Mouse (Mus musculus) embryonic facial prominence, embryonic 11.5 days (tissue): ENCODE data around the gene Nms. TPM values are rescaled to one million over a fixed set of nuclear protein-coding genes. Genes with fewer than 3 reads are reported as not detected.

ENCODE experiments used
- ATAC-seq: fragments of 200-750 bp; cut with Nextera tagmentation; replicated peaks from 2 replicates; pipeline ENCODE4 v1.8.0; 2017; ENCODE audit warnings: low read depth; ENCODE audit not compliant: insufficient number of reproducible peaks, low FRiP score, low TSS enrichment
- DNase-seq: peaks from one replicate; pipeline ENCODE4 v3.0.0-alpha.2; 2015; ENCODE audit warnings: low spot score
- H3K27ac ChIP-seq: fragments of 300-500 bp; sonication (generic); replicated peaks from 2 replicates; pipeline ENCODE4 v1.5.1; 2014; ENCODE audit warnings: mild to moderate bottlenecking, low read depth, low read length, control low read depth
- H3K27me3 ChIP-seq: fragments of 300-500 bp; sonication (generic); 2 replicates; pipeline ENCODE4 v1.6.1; 2014; ENCODE audit warnings: mild to moderate bottlenecking, low read length, moderate library complexity, mixed read lengths; ENCODE audit not compliant: control insufficient read depth, insufficient read depth
- H3K36me3 ChIP-seq: fragments of 300-500 bp; sonication (generic); replicated peaks from 2 replicates; pipeline ENCODE4 v1.6.1; 2014; ENCODE audit warnings: low read depth, mild to moderate bottlenecking, low read length, moderate library complexity, mixed read lengths; ENCODE audit not compliant: control insufficient read depth, insufficient read depth
- H3K4me1 ChIP-seq: fragments of 300-500 bp; sonication (generic); 2 replicates; pipeline ENCODE4 v1.6.1; 2014; ENCODE audit warnings: low read length, mixed read lengths; ENCODE audit not compliant: control insufficient read depth, insufficient read depth
- H3K4me2 ChIP-seq: fragments of 300-500 bp; sonication (generic); 2 replicates; pipeline ENCODE4 v1.6.1; 2014; ENCODE audit warnings: low read depth, mild to moderate bottlenecking, control low read depth, low read length, moderate library complexity
- H3K4me3 ChIP-seq: fragments of 300-500 bp; sonication (generic); 2 replicates; pipeline ENCODE4 v1.5.1; 2014; ENCODE audit warnings: low read depth, low read length, control low read depth
- H3K9ac ChIP-seq: fragments of 300-500 bp; sonication (generic); replicated peaks from 2 replicates; pipeline ENCODE4 v1.6.1; 2014; ENCODE audit warnings: mild to moderate bottlenecking, control low read depth, low read length
- H3K9me3 ChIP-seq: fragments of 300-500 bp; sonication (generic); replicated peaks from 2 replicates; pipeline ENCODE4 v1.6.1; 2016; ENCODE audit warnings: mild to moderate bottlenecking, low read length, inconsistent platforms, mixed read lengths; ENCODE audit not compliant: control insufficient read depth
- WGBS: fragments of 180-500 bp; shearing (Covaris S2); extraction: QIAGEN DNeasy Blood & Tissue Kit; methylation state at CpG from one replicate; pipeline ENCODE4 v1.1.7; 2014; 5-methylcytosine and 5-hydroxymethylcytosine counted together
- polyA plus RNA-seq: library from polyadenylated mRNA; unstranded; fragments of >200 nt; fragmentation: Nextera tagmentation; extraction: Ambion mirVana; gene quantifications from 2 replicates; pipeline ENCODE4 v1.2.1, GENCODE M21; 2014

Nms gene
- polyA plus RNA-seq, 1 experiment from 2014 or later, result not detected

DNA sequence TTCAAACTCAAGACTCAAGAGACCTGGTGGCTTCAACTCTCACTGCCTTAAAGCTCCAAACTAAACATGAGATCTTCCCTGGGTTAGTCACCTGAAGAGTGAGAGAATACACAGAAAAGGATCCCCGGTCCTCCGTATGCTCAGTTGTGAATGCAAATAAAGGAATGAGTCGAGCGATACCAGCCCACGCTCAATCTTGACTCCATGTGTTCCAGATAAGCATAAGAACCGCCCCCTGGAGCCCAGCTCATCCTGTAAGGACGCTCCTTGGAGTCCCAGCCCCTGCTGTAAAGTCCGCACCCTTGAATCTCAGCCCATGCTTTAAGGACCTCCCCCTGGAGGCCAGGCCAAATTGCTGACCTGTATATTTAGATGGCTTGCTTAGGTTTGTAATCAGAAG, 8.2 kb upstream of the Nms start:
- H3K9ac ChIP-seq, result no peak overlapping the region
- no peak overlapping the region for H3K4me2 ChIP-seq
- H3K27ac ChIP-seq, result no peak overlapping the region
- H3K4me1 ChIP-seq, result no peaks in the 10 kb centered on the region
- no peaks in the 10 kb centered on the region for H3K27me3 ChIP-seq
- WGBS, result 68% methylated on average over 8 of the region's 8 CpGs
- H3K9me3 ChIP-seq, result no peaks in the 10 kb centered on the region
- DNase-seq (no peak), ATAC-seq (no peak)
- H3K36me3 ChIP-seq, result no peaks in the 10 kb centered on the region
- no peak overlapping the region for H3K4me3 ChIP-seq

DNA sequence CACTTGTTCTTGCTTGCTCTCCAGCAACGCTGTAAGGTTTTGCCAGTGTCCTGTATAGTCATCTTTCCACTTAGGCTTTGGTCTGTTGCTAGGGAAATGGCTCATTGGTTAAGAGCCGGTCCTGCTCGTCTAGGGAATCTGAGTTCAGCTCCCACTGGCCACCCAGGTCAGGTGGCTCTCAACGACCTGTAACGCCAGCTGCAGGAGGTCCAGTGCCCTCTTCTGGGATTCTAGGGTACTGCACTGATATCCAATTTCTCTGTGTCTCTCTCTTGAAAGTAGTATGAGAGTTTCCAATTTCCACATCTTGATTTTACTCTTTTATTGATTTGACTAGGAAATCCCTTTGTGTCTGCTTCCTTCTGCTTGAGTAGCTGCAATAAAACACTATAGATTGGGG, 4.3 kb upstream of the Nms start:
- H3K27me3 ChIP-seq, result no peaks in the 10 kb centered on the region
- H3K36me3 ChIP-seq, result no peaks in the 10 kb centered on the region
- H3K9me3 ChIP-seq, result no peaks in the 10 kb centered on the region
- no peak for ATAC-seq
- no peak overlapping the region for H3K27ac ChIP-seq
- H3K4me1 ChIP-seq, result no peaks in the 10 kb centered on the region
- DNase-seq, result peak; percentile 36
- 32% methylated on average over 5 of the region's 5 CpGs for WGBS
- no peak overlapping the region for H3K4me2 ChIP-seq
- no peak overlapping the region for H3K9ac ChIP-seq
- no peak overlapping the region for H3K4me3 ChIP-seq

DNA sequence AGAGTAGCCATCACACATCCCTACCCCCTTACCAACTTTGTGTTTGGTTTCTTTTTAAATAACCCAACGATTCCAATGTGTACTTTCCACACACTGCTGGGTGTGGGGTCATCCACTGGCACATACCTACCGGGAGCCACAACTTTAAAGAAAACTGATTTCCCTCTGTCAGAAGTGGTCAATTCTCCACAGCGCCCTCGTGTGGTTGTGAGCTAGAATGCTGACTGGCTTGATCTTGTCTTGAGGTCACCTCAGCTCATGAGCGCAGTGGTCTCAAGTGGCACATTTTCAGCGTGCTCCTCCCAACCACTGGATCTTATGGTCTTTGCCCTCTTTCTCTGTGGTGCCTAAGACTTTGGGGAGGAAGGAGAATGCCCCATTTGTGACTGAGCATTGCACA, 2.2 kb upstream of the Nms start:
- Histone ChIP-seq H3K4me3 (no peak overlapping the region), H3K9me3 (no peaks in the 10 kb centered on the region), H3K36me3 (no peaks in the 10 kb centered on the region), H3K27me3 (no peaks in the 10 kb centered on the region), H3K4me1 (no peaks in the 10 kb centered on the region), H3K9ac (no peak overlapping the region), H3K27ac (no peak overlapping the region), H3K4me2 (no peak overlapping the region)
- DNase-seq (peak; percentile 69), ATAC-seq (no peak)
- 22% methylated on average over 6 of the region's 6 CpGs for WGBS

DNA sequence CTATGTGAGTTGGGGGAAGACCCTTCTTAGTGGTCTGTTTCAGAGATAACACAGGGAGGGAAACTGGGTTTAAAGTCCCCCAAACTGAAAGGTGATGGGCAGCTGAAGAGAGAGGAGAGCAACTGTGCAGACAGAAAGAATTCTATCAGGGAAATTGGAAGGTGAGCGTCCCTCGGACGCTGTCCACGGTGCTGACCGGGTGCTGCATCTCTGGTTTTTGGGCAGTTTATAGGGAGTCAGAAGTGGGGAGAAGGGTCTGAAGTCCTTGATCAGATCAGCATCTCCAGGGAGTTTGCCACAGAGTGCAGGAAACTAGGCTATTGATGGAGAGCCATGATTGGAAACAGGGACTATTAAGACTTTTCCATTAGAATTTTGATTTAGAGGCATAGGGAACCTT, 659 bp downstream of the Nms start:
- no peaks in the 10 kb centered on the region for H3K36me3 ChIP-seq
- no peak overlapping the region for H3K27ac ChIP-seq
- ATAC-seq (no peak), DNase-seq (peak; percentile 78)
- no peak overlapping the region for H3K4me3 ChIP-seq
- H3K27me3 ChIP-seq, result no peaks in the 10 kb centered on the region
- H3K4me2 ChIP-seq, result no peak overlapping the region
- H3K9ac ChIP-seq, result no peak overlapping the region
- H3K9me3 ChIP-seq, result no peaks in the 10 kb centered on the region
- 2% methylated on average over 5 of the region's 5 CpGs for WGBS
- H3K4me1 ChIP-seq, result no peaks in the 10 kb centered on the region

DNA sequence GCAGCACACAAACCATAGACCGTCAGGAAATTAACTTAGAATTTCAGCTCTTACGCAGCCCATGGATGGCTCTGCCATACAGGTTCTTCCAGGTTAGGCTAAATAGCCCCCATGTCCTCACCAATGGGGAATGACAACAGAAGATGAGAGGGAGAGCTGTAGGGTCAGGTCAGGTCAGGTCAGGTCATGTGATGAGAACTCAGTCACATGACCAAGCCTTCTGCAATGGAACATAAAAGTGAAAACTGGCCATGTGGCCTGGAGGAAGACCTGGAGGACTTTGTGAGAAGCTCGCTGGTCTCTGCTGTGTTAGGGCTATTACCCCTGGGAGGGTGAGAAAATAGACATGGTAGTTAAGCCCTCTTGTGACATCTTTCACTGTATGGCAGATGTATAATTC, 17.5 kb downstream of the Nms start:
- Histone ChIP-seq H3K27me3 (no peaks in the 10 kb centered on the region), H3K27ac (no peak overlapping the region), H3K4me3 (no peak overlapping the region), H3K4me1 (no peaks in the 10 kb centered on the region), H3K9ac (no peak overlapping the region), H3K36me3 (no peaks in the 10 kb centered on the region), H3K4me2 (no peak overlapping the region), H3K9me3 (no peaks in the 10 kb centered on the region)
- WGBS, result 83% methylated on average over 3 of the region's 3 CpGs
- ATAC-seq (no peak), DNase-seq (no peak)

DNA sequence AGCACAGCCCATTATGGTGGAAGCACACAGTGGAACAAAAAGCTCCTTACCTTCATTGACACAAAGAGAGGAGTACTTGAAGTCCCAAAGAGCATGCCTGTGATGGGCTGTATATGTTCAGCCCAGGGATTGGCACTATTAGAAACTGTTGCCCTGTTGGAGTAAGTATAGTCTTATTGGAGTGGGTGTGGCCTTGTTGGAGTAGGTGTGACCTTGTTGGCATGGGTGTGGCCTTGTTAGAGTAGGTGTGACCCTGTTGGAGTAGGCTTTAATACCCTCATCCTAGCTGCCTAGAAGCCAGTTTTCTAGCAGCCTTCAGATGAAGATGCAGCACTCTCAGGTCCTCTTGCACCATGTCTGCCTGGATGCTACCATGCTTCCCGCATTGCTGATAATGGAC, 30.2 kb downstream of the Nms start:
- ATAC-seq, result no peak

DNA sequence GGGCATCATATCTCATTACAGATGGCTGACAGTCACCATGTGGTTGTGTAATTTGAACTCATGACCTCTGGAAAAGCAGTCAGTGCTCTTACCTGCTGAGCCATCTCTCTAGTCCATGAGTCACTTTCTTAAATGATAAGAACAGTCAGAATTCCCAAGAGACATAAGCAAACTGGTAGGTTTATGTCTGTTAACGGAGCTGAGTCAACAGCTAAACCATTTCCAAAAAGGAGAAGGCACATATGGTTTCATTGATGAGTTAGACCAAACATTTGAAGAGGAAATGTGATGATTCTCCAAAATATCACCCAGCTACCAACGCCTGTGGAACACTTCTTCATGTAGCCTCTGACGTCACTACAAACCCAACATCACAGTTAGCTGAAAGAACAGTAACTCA, 32.8 kb downstream of the Nms start:
- H3K27ac ChIP-seq, result no peak overlapping the region
- H3K4me2 ChIP-seq, result no peak overlapping the region
- H3K27me3 ChIP-seq, result no peaks in the 10 kb centered on the region
- no peaks in the 10 kb centered on the region for H3K9me3 ChIP-seq
- DNase-seq (no peak), ATAC-seq (no peak)
- 85% methylated on average over 3 of the region's 3 CpGs for WGBS
- H3K36me3 ChIP-seq, result no peaks in the 10 kb centered on the region
- no peak overlapping the region for H3K4me3 ChIP-seq
- H3K4me1 ChIP-seq, result no peaks in the 10 kb centered on the region
- H3K9ac ChIP-seq, result no peak overlapping the region

More for the DNA sequence above, 30.2 kb downstream of the Nms start:
- DNase-seq, result no peak
- Histone ChIP-seq H3K36me3 (no peaks in the 10 kb centered on the region), H3K4me1 (no peaks in the 10 kb centered on the region), H3K4me3 (no peak overlapping the region), H3K27ac (no peak overlapping the region), H3K4me2 (no peak overlapping the region), H3K9me3 (no peaks in the 10 kb centered on the region), H3K9ac (no peak overlapping the region), H3K27me3 (no peaks in the 10 kb centered on the region)
- 93% methylated on average over 1 of the region's 1 CpGs for WGBS

DNA sequence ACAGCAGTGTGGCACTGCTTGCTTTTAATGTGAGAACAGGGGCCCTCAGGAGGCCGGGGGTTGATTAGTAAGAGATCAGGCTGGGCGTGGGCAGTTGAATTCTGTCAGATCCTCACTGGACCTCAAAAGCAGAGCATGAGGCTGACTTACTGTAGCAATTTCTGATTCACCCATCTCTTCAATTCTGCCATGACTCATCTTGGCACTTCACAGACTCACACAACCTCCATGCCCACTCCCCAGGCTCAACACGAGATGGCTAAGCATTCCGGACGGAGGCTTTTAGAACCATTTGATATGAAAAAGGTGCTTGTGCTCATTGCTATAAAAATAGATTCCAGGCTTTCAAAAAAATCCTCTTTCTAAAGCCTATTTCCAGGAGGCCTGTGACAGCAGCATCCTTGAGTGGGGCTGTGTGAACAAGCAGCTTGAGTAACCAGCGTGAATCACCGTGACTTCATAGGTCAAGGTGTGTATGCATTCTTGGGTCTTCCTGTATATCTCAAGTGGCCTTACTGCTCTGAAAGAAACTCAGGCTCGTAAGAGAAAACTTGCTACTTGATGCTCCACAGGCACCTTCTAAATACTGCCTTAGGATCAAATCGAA, 34.1 kb downstream of the Nms start:
- Histone ChIP-seq H3K9me3 (no peaks in the 10 kb centered on the region), H3K27ac (no peak overlapping the region), H3K4me1 (no peaks in the 10 kb centered on the region), H3K36me3 (no peaks in the 10 kb centered on the region), H3K4me3 (no peak overlapping the region), H3K9ac (no peak overlapping the region), H3K27me3 (no peaks in the 10 kb centered on the region), H3K4me2 (no peak overlapping the region)
- 85% methylated on average over 9 of the region's 9 CpGs for WGBS
- ATAC-seq (no peak), DNase-seq (no peak)
